Comparison of ENCODE assay signal across 8 mouse cellular contexts in genomic region chr11:86653446-86653845, GRCm38 (mm10). TPM values are rescaled to one million over a fixed set of nuclear protein-coding genes. Genes with fewer than 3 reads are reported as not detected.
A peak's percentile ranks its signal among the peaks of the same experiment; 100 is the strongest.
DNase-seq lines count a peak whose midpoint lies in the region.

No protein-coding gene starts in this region.

- peak; percentile 23 for DNase-seq in cerebellum, adult 11 months
- DNase-seq in cerebellum, adult 11-12 months = no peak
- DNase-seq in right cerebral cortex, adult 18-20 months = peak; percentile 32
- no peak for DNase-seq in right cerebral cortex, postnatal 14 days
- peak; percentile 68 to 69 for DNase-seq in cerebellum, postnatal 14 days
- peak; percentile 82 to 87 for DNase-seq in heart, postnatal 10 days
- DNase-seq in left cerebral cortex, postnatal 4 days = peak; percentile 15
- DNase-seq in right cerebral cortex, postnatal 25 days = peak; percentile 16

- intact Hi-C loops in heart, postnatal 10 days (cut with DNase I) = loop anchor here (1.0 to 10.0 kb wide), 2 partner anchors 85 to 361 kb away; no protein-coding TSS in a partner anchor
- intact Hi-C loops in left cerebral cortex, postnatal 4 days (cut with DNase I) = loop anchor here (5.0 kb wide), 1 partner anchor 86 kb away; no protein-coding TSS in a partner anchor

RNA-seq across cellular contexts. Expression of gene Vmp1, which starts 30.2 kb away (rescaled TPM):
- total RNA-seq in heart, postnatal 10 days (2021) = 10 to 100 TPM; 49.8 to 53.1 TPM
- total RNA-seq in left cerebral cortex, postnatal 4 days (2021) = 100 to 1,000 TPM; 103 to 113 TPM

RNA-seq across cellular contexts. Expression of gene Ptrh2, which starts 30.3 kb away (rescaled TPM):
- 1 to 10 TPM; 8.7 to 9.3 TPM for total RNA-seq in heart, postnatal 10 days (2021)
- 10 to 100 TPM; 15.1 to 18.5 TPM for total RNA-seq in left cerebral cortex, postnatal 4 days (2021)

Comparison
In these comparisons a context has a peak if more than half of its experiments do, and no peak if none do; other contexts are left out.
1. DNase-seq: peak in cerebellum, adult 11 months (single experiment), right cerebral cortex, adult 18-20 months (single experiment), cerebellum, postnatal 14 days (2 of 2), heart, postnatal 10 days (2 of 2), left cerebral cortex, postnatal 4 days (single experiment) and right cerebral cortex, postnatal 25 days (single experiment); none in cerebellum, adult 11-12 months (single experiment) and right cerebral cortex, postnatal 14 days (single experiment).